Mouse (Mus musculus) gastrocnemius, postnatal 25 days (tissue): ENCODE measurements at regions not wholly inside any gene's neighbourhood (a gene's known extent, or its start where the extent isn't known, plus 50 kb on each side); places are given as distances from the start of the nearest gene placed in this dataset.

ENCODE experiments used
- DNase-seq: peaks from one replicate; pipeline ENCODE4 v3.0.0; 2022

- DNase-seq, result no peak
These were observed 57.6 kb upstream of the Apob start for GRCm38 (mm10) chr12:7919709-7920324.

GRCm38 (mm10) chr12:7920888-7921287, 56.6 kb upstream of the Apob start:
- DNase-seq, result no peak
